Comparison of ENCODE assay signal across 10 mouse cellular contexts in the genomic region with DNA sequence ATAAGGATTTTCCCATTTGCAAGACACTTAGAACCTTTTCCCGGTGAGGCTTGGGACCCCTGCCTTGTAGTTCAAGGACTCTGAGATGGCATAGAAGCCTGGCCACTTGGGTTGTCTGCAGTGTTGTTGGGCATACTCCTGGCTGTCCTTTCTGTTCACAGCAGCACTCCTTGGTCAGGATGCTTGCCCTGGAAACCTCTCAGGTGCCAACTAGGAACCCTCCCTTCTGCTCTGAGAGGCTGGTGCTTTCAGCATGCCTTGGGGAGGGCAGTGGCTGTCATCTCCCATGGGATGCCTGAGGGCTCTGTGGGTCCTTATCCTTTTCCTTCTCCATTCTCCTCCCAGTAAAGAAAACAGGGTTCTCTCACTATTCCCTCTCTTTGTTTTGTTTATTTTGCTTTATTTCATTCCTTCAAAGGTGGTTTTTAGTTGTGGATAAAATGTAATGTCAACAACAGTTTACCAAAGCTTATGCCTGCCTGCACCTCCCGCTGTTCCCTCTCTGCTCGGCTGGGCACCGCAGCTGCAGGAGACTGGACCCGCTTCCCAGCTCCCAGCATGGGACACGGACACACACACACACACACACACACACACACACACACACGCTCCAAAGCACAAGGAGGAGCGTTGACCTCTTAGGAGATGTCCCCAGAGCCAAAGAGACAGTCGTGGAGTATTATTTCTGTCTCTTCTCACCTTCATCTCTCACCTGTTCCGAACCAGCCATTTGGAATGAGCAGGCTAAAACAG.
DNase-seq lines count a peak whose midpoint lies in the region; ATAC-seq and TF ChIP-seq lines count a peak whose summit lies in the region.
"Had no signal": no experiment of that assay in that cellular context is flagged by ENCODE, and none has a peak within 500 bp of the region (broad histone marks: within the 10 kb centered on the region; RNA-seq: fewer than 3 reads in every experiment).

No protein-coding gene starts in this region.

- H3K27ac ChIP-seq in forebrain, embryonic 11.5 days (ENCODE audit: low read depth, low read length): no peak overlapping the region
- H3K27ac ChIP-seq in forebrain, postnatal 0 days (ENCODE audit: low read depth, low read length): no peak overlapping the region
- peak overlapping the region; percentile 74 for H3K27ac ChIP-seq in hindbrain, embryonic 13.5 days
- H3K27ac ChIP-seq in hindbrain, embryonic 12.5 days: no peak overlapping the region
- H3K27ac ChIP-seq in neural tube, embryonic 14.5 days (ENCODE audit: low read depth, low read length): no peak overlapping the region
- H3K27ac ChIP-seq: midbrain, embryonic 12.5 days had no signal

- H3K36me3 ChIP-seq in forebrain, embryonic 11.5 days (ENCODE audit: control insufficient read depth, insufficient read depth, low read length): no peaks in the 10 kb centered on the region
- H3K36me3 ChIP-seq in forebrain, postnatal 0 days (ENCODE audit: insufficient read depth): no peaks in the 10 kb centered on the region
- H3K36me3 ChIP-seq in hindbrain, embryonic 13.5 days: no peaks in the 10 kb centered on the region
- H3K36me3 ChIP-seq in hindbrain, embryonic 12.5 days: no peaks in the 10 kb centered on the region
- no peaks in the 10 kb centered on the region for H3K36me3 ChIP-seq in neural tube, embryonic 14.5 days (ENCODE audit: control insufficient read depth, insufficient read depth, low read length)
- H3K36me3 ChIP-seq: midbrain, embryonic 12.5 days had no signal

- WGBS in forebrain, embryonic 11.5 days: 61% methylated on average over 10 of the region's 10 CpGs
- 64% methylated on average over 10 of the region's 10 CpGs for WGBS in forebrain, postnatal 0 days
- 56% methylated on average over 10 of the region's 10 CpGs for WGBS in hindbrain, embryonic 13.5 days
- WGBS in hindbrain, embryonic 12.5 days: 52% methylated on average over 10 of the region's 10 CpGs
- WGBS in neural tube, embryonic 14.5 days: 67% methylated on average over 10 of the region's 10 CpGs

- no peaks in the 10 kb centered on the region for H3K27me3 ChIP-seq in forebrain, embryonic 11.5 days (ENCODE audit: control insufficient read depth, insufficient read depth, low read length)
- H3K27me3 ChIP-seq in forebrain, postnatal 0 days (ENCODE audit: insufficient read depth, low read length): no peaks in the 10 kb centered on the region
- H3K27me3 ChIP-seq in hindbrain, embryonic 13.5 days: no peaks in the 10 kb centered on the region
- no peaks in the 10 kb centered on the region for H3K27me3 ChIP-seq in hindbrain, embryonic 12.5 days
- no peaks in the 10 kb centered on the region for H3K27me3 ChIP-seq in neural tube, embryonic 14.5 days (ENCODE audit: control insufficient read depth, insufficient read depth, low read length)
- H3K27me3 ChIP-seq: midbrain, embryonic 12.5 days had no signal

- TF ChIP-seq CTCF in forebrain, postnatal 0 days (IDR thresholded peaks at IDR 0.05; ENCODE audit: low read depth): no peak

- H3K9me3 ChIP-seq in forebrain, embryonic 11.5 days (ENCODE audit: control insufficient read depth, low read length): no peaks in the 10 kb centered on the region
- H3K9me3 ChIP-seq in forebrain, postnatal 0 days (ENCODE audit: low read length): no peaks in the 10 kb centered on the region
- no peaks in the 10 kb centered on the region for H3K9me3 ChIP-seq in hindbrain, embryonic 13.5 days
- H3K9me3 ChIP-seq in hindbrain, embryonic 12.5 days (replicated peaks): no peaks in the 10 kb centered on the region
- H3K9me3 ChIP-seq in neural tube, embryonic 14.5 days (ENCODE audit: control insufficient read depth, low read length): no peaks in the 10 kb centered on the region
- H3K9me3 ChIP-seq: midbrain, embryonic 12.5 days had no signal

- no peak overlapping the region for H3K9ac ChIP-seq in forebrain, embryonic 11.5 days (ENCODE audit: low read length)
- no peak overlapping the region for H3K9ac ChIP-seq in forebrain, postnatal 0 days
- H3K9ac ChIP-seq in hindbrain, embryonic 13.5 days: no peak overlapping the region
- no peak overlapping the region for H3K9ac ChIP-seq in hindbrain, embryonic 12.5 days
- H3K9ac ChIP-seq in neural tube, embryonic 14.5 days (replicated peaks; ENCODE audit: low read depth, low read length): no peak overlapping the region; the same call in 1 of the 2 replicates
- H3K9ac ChIP-seq: midbrain, embryonic 12.5 days had no signal

- no peak for ATAC-seq in forebrain, embryonic 11.5 days (replicated peaks; ENCODE audit: low FRiP score)
- no peak for ATAC-seq in forebrain, postnatal 0 days
- no peak for ATAC-seq in hindbrain, embryonic 13.5 days (ENCODE audit: low FRiP score)
- ATAC-seq in hindbrain, embryonic 12.5 days (ENCODE audit: low FRiP score): no peak
- 0 out of 2 replicates have a peak, but pooled peaks have one; percentile 17 for ATAC-seq in neural tube, embryonic 14.5 days (ENCODE audit: low read depth)
- ATAC-seq: lung, postnatal 0 days had no signal

- DNase-seq in forebrain, embryonic 11.5 days (ENCODE audit: low spot score): peak; percentile 38
- no peak for DNase-seq in forebrain, postnatal 0 days
- DNase-seq in cerebellum, adult 9-11 months: peak; percentile 27
- DNase-seq in MN1 (ENCODE audit: low spot score): no peak
- no peak for DNase-seq in yolk sac, embryonic 10.5 days (ENCODE audit: low spot score)

- no peak overlapping the region for H3K4me2 ChIP-seq in forebrain, embryonic 11.5 days (ENCODE audit: low read depth, low read length, severe bottlenecking)
- no peak overlapping the region for H3K4me2 ChIP-seq in forebrain, postnatal 0 days (ENCODE audit: low read depth)
- H3K4me2 ChIP-seq in hindbrain, embryonic 13.5 days: no peak overlapping the region
- no peak overlapping the region for H3K4me2 ChIP-seq in hindbrain, embryonic 12.5 days (replicated peaks)
- H3K4me2 ChIP-seq in neural tube, embryonic 14.5 days (ENCODE audit: low read depth, low read length): no peak overlapping the region
- H3K4me2 ChIP-seq: midbrain, embryonic 12.5 days had no signal

- H3K4me3 ChIP-seq in forebrain, embryonic 11.5 days (ENCODE audit: low read depth, low read length): no peak overlapping the region
- no peak overlapping the region for H3K4me3 ChIP-seq in forebrain, postnatal 0 days (ENCODE audit: low read depth, low read length)
- no peak overlapping the region for H3K4me3 ChIP-seq in hindbrain, embryonic 13.5 days
- H3K4me3 ChIP-seq in hindbrain, embryonic 12.5 days: no peak overlapping the region
- H3K4me3 ChIP-seq in neural tube, embryonic 14.5 days (ENCODE audit: low read depth, low read length): no peak overlapping the region
- H3K4me3 ChIP-seq: midbrain, embryonic 12.5 days had no signal

- no peaks in the 10 kb centered on the region for H3K4me1 ChIP-seq in forebrain, embryonic 11.5 days (replicated peaks; ENCODE audit: control insufficient read depth, insufficient read depth, low read length)
- peaks cover 10% of the 10 kb centered on the region; the same call in 1 of the 2 replicates for H3K4me1 ChIP-seq in forebrain, postnatal 0 days (ENCODE audit: insufficient read depth)
- H3K4me1 ChIP-seq in hindbrain, embryonic 13.5 days (replicated peaks): peaks cover 40% of the 10 kb centered on the region
- H3K4me1 ChIP-seq in hindbrain, embryonic 12.5 days: peaks cover 33% of the 10 kb centered on the region
- H3K4me1 ChIP-seq in neural tube, embryonic 14.5 days (ENCODE audit: control insufficient read depth, insufficient read depth, low read length): peaks cover 14% of the 10 kb centered on the region

Comparison
In these comparisons a context has a peak if more than half of its experiments do, and no peak if none do; other contexts are left out.
1. DNase-seq: peak in forebrain, embryonic 11.5 days (single experiment) and cerebellum, adult 9-11 months (single experiment); none in forebrain, postnatal 0 days (single experiment), MN1 (single experiment) and yolk sac, embryonic 10.5 days (single experiment).